Mouse (Mus musculus) liver, embryonic 14.5 days (tissue): Measurements from ENCODE around the gene Tagln2. TPM values are rescaled to one million over a fixed set of nuclear protein-coding genes. Genes with fewer than 3 reads are reported as not detected.

ENCODE experiments used
- ATAC-seq: fragments of 200-750 bp; cut with Nextera tagmentation; 2 replicates; pipeline ENCODE4 v1.8.0; 2017; ENCODE audit warnings: moderate number of reproducible peaks, mild to moderate bottlenecking, moderate library complexity; ENCODE audit not compliant: insufficient read depth
- DNase-seq, 3 experiments: peaks; one replicate each; pipeline ENCODE4 v3.0.0-alpha.2; 2012 to 2013; ENCODE audit warnings: low read depth in 3 of 3, low spot score in 3 of 3
- H3K27ac ChIP-seq: fragments of 300-500 bp; sonication (generic); 2 replicates; pipeline ENCODE4 v1.5.1; 2014; ENCODE audit warnings: moderate library complexity, mild to moderate bottlenecking, control low read depth, inconsistent platforms
- H3K27me3 ChIP-seq: fragments of 300-500 bp; sonication (generic); 2 replicates; pipeline ENCODE4 v1.6.1; 2014; ENCODE audit warnings: mild to moderate bottlenecking, low read length, moderate library complexity; ENCODE audit not compliant: control insufficient read depth, insufficient read depth
- H3K36me3 ChIP-seq: fragments of 300-500 bp; sonication (generic); replicated peaks from 2 replicates; pipeline ENCODE4 v1.6.1; 2014; ENCODE audit warnings: low read depth; ENCODE audit not compliant: control insufficient read depth, insufficient read depth
- H3K4me1 ChIP-seq, 2 experiments: fragments of 200-500 bp in 1 of 2; fragments of 300-500 bp in 1 of 2; sonication (generic) in 1 of 2; replicated peaks; 2 replicates each; pipeline ENCODE4 v1.6.1; 2012 to 2014; ENCODE audit warnings: antibody characterized with exemption in 1 of 2, inconsistent platforms in 1 of 2, low read length in 1 of 2; ENCODE audit not compliant: control insufficient read depth in 2 of 2, insufficient read depth in 2 of 2
- H3K4me2 ChIP-seq: fragments of 300-500 bp; sonication (generic); 2 replicates; pipeline ENCODE4 v1.6.1; 2014; ENCODE audit warnings: low read depth, mild to moderate bottlenecking, control low read depth, moderate library complexity
- H3K4me3 ChIP-seq, 2 experiments: fragments of 200-500 bp in 1 of 2; fragments of 300-500 bp in 1 of 2; sonication (generic) in 1 of 2; 2 replicates each; pipeline ENCODE4 v1.5.1; 2012 to 2014; ENCODE audit warnings: low read depth in 2 of 2, low read length in 2 of 2, mild to moderate bottlenecking in 2 of 2, control low read depth in 1 of 2, inconsistent platforms in 1 of 2, moderate library complexity in 1 of 2; ENCODE audit not compliant: insufficient read depth in 1 of 2
- H3K9ac ChIP-seq: fragments of 300-500 bp; sonication (generic); replicated peaks from 2 replicates; pipeline ENCODE4 v1.6.1; 2014; ENCODE audit warnings: mild to moderate bottlenecking, control low read depth, moderate library complexity
- H3K9me3 ChIP-seq: fragments of 300-500 bp; sonication (generic); 2 replicates; pipeline ENCODE4 v1.6.1; 2016; ENCODE audit warnings: low read length, mixed read lengths; ENCODE audit not compliant: control insufficient read depth
- CTCF ChIP-seq: IDR thresholded peaks from 2 replicates; pipeline ENCODE4 v1.5.1; 2016; ENCODE audit warnings: antibody characterized with exemption, low read depth, control low read depth
- EP300 ChIP-seq: IDR thresholded peaks from 2 replicates; pipeline ENCODE4 v1.6.1; 2016; ENCODE audit warnings: antibody characterized with exemption, low read depth
- WGBS: fragments of 180-500 bp; shearing (Covaris S2); extraction: QIAGEN DNeasy Blood & Tissue Kit; methylation state at CpG from one replicate; pipeline ENCODE4 v1.1.7; 2014; ENCODE audit not compliant: insufficient replicate concordance; 5-methylcytosine and 5-hydroxymethylcytosine counted together
- polyA plus RNA-seq, 2 experiments: library from polyadenylated mRNA; depleted of rRNA in 1 of 2; stranded (reverse) in 1 of 2; unstranded in 1 of 2; fragments of >200 nt; fragmentation: Nextera tagmentation in 1 of 2; extraction: Ambion mirVana in 1 of 2; gene quantifications; 2 replicates each; pipeline versions ENCODE4 v1.2.1 to v1.2.3; 2012 to 2014

The Tagln2 gene
- polyA plus RNA-seq, 2 experiments: 75.1 to 94.4 TPM

DNA sequence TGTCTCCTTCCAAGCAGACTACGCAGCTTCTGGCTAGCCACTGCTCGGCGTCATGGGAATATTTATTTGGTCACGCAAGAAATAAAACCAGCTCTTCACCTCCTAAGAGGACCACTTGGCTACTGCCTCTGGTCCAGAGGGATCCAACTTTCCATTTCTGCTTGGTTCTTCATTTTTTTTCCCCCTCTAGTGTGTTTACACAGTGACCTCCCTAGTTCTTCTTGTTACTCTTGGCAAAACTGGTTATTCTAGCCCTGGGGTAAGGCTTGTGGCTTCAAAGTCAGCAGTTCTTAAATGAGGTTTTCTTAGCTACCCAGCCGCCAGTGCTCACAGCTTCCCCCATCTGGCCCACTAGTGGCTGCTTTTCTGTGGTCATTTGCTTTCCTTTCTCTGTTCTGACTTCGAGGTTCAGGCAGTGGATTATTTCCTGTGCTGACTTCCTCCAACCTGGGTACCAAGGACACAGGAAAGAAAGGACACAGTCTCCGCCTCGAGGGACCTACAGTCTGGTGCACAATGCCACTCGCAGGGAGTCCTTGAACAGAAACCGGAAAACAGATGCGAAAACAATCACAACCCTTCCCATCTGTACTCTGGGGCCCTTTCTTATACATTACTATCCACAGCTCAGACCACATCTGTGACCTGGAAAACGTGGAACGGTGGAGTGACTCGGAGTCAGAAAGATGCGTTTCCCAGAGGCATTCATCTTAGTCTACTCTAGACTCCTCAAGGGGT, 25.3 kb downstream of the Tagln2 start:
- H3K36me3 ChIP-seq: no peaks in the 10 kb centered on the region
- no peak overlapping the region; the same call in 1 of the 2 replicates for H3K4me2 ChIP-seq
- no peak for DNase-seq
- no peak overlapping the region for H3K27ac ChIP-seq
- TF ChIP-seq EP300: no peak
- TF ChIP-seq CTCF: 0 out of 2 replicates have a peak, but pooled peaks have one; percentile 15
- no peak overlapping the region for H3K9ac ChIP-seq
- peak; percentile 30 for ATAC-seq
- no peaks in the 10 kb centered on the region for H3K9me3 ChIP-seq
- no peak overlapping the region for H3K4me3 ChIP-seq
- H3K4me1 ChIP-seq: peaks cover 0 to 12% of the 10 kb centered on the region in 2 experiments; a peak in 2 of 4 replicates
- WGBS: 15% methylated on average over 15 of the region's 15 CpGs
- H3K27me3 ChIP-seq: peaks cover 8% of the 10 kb centered on the region; the same call in 1 of the 2 replicates

DNA sequence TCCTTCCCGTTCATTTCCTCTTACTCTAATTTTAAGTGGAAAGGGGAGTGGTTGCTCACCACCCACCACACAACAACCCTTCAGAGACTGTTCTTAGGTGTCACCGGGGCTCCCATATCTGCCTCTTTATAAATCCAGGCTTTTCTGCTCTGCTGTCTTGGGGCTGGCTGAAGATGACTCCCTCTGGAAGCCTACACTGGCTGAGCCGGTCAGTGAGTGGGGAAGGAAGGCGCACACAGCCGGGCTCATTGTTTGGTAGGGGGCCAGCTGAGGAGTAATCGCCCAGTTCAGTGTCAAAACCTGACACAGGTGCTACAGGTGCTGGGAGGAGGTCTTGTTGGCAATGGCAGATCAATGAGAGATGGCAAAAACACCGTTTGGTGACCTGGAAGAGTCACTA, 26.1 kb downstream of the Tagln2 start:
- no peak for DNase-seq
- WGBS: 17% methylated on average over 7 of the region's 7 CpGs
- H3K27ac ChIP-seq: no peak overlapping the region
- TF ChIP-seq EP300 (no peak), CTCF (no peak)
- H3K36me3 ChIP-seq: no peaks in the 10 kb centered on the region
- no peak overlapping the region for H3K4me3 ChIP-seq
- H3K27me3 ChIP-seq: peaks cover 8% of the 10 kb centered on the region; the same call in 1 of the 2 replicates
- ATAC-seq: no peak
- no peaks in the 10 kb centered on the region for H3K9me3 ChIP-seq
- peak overlapping the region; percentile 23 for H3K4me2 ChIP-seq
- H3K9ac ChIP-seq: no peak overlapping the region
- peaks cover 0 to 14% of the 10 kb centered on the region in 2 experiments; a peak in 2 of 4 replicates for H3K4me1 ChIP-seq

DNA sequence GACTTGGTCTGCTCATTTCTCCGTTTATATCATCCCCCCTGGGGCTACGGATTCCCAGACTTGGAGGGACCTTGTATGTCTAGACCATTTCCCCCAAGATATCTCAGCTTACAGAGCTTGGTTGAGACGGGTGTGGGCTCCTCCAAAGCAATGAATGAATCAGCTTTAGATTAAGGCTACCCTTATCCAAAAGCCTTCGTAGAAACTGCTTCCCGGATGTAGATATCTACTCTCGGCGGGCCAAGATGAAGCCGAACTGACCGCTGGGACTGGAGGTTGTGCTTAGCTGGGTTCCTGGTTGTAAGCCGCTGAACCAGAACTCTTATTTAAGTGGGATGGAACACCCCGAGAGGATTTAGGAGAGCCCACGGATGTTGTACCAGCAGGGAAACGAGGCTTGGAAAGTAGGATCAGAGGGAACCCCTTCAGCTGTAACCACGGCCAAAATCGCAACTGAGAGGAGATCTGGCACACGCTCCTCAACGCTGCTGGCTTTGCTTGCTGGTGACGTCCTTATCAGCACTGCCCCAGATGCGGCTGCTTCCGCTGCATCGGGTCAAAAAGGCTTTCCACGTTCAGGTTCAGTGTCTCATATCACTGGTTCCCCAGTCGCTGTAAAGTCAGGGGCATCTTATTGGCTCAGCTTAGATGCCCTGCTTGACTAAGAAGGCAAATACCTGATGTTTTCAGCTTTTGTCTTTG, 26.7 kb downstream of the Tagln2 start:
- DNase-seq: peak; percentile 45 to 50 (median 49)
- ATAC-seq: peak; percentile 70; the same call in 1 of the 2 replicates
- H3K27me3 ChIP-seq: peaks cover 8% of the 10 kb centered on the region; the same call in 1 of the 2 replicates

DNA sequence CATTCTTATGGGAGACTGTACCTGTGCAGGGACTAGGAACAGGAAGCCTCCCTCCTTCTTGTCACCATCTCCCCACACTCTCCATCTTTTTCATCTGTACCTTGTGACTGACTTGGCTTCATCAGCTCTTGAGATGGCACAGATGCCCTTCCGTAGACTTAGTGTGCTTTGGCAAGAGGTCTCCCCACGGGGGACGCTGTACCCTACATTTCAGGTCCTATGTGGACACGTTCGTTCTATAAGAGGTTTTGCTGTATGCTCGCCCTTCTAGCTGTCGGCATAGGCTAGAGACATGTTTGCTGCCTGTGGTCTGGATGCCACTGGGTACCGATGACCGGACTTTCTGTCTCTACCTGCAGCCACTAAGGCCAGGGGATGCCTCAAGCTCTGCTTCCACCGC, 27.6 kb downstream of the Tagln2 start:
- no peaks in the 10 kb centered on the region for H3K36me3 ChIP-seq
- TF ChIP-seq CTCF: no peak
- no peak for TF ChIP-seq EP300
- no peak overlapping the region for H3K4me2 ChIP-seq
- H3K27me3 ChIP-seq: peaks cover 13% of the 10 kb centered on the region
- H3K9me3 ChIP-seq: no peaks in the 10 kb centered on the region
- no peak for DNase-seq
- H3K4me3 ChIP-seq: no peak overlapping the region
- H3K4me1 ChIP-seq: peaks cover 0 to 12% of the 10 kb centered on the region in 2 experiments; a peak in 2 of 4 replicates
- ATAC-seq: no peak
- 68% methylated on average over 10 of the region's 10 CpGs for WGBS
- H3K9ac ChIP-seq: no peak overlapping the region
- no peak overlapping the region for H3K27ac ChIP-seq

More for the DNA sequence above, 26.7 kb downstream of the Tagln2 start:
- H3K4me1 ChIP-seq: peaks cover 0 to 12% of the 10 kb centered on the region in 2 experiments; a peak in 2 of 4 replicates
- H3K27ac ChIP-seq: no peak overlapping the region
- H3K9ac ChIP-seq: no peak overlapping the region
- H3K9me3 ChIP-seq: no peaks in the 10 kb centered on the region
- no peak overlapping the region for H3K4me3 ChIP-seq
- WGBS: 4% methylated on average over 23 of the region's 23 CpGs
- TF ChIP-seq CTCF (no peak), EP300 (peak; percentile 40; the same call in 1 of the 2 replicates)
- H3K4me2 ChIP-seq: peak overlapping the region; percentile 23
- no peaks in the 10 kb centered on the region for H3K36me3 ChIP-seq

DNA sequence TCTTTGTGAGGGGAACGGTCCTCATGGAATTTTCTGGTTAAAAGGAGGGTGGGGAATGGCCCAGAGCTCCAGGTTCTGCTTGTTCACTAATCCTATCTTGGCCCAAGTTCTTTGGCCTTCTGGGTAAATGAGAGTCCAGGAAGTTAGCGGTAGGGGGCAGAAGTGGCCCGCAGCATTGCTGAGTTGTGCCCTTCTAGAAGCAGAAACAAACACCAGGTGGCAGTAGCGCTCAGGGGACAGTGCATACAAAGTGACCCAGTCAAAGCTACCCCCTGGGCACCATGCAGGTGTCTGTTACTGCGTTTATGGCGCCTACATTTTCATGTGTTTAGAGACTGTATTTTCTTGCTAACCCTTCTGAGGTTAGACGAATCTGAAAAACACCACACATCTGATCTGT, 28.9 kb downstream of the Tagln2 start:
- Histone ChIP-seq H3K27me3 (peaks cover 13% of the 10 kb centered on the region), H3K4me1 (peaks cover 0 to 12% of the 10 kb centered on the region in 2 experiments; a peak in 2 of 4 replicates), H3K9ac (no peak overlapping the region), H3K36me3 (no peaks in the 10 kb centered on the region), H3K9me3 (no peaks in the 10 kb centered on the region), H3K27ac (no peak overlapping the region), H3K4me3 (no peak overlapping the region), H3K4me2 (no peak overlapping the region)
- WGBS: 3% methylated on average over 7 of the region's 7 CpGs
- DNase-seq (peak; percentile 38 to 57 (median 47)), ATAC-seq (0 out of 2 replicates have a peak, but pooled peaks have one; percentile 27)
- TF ChIP-seq EP300 (no peak), CTCF (peak; percentile 92)
